13 mouse cellular contexts compared by ENCODE assay signal in the genomic region with DNA sequence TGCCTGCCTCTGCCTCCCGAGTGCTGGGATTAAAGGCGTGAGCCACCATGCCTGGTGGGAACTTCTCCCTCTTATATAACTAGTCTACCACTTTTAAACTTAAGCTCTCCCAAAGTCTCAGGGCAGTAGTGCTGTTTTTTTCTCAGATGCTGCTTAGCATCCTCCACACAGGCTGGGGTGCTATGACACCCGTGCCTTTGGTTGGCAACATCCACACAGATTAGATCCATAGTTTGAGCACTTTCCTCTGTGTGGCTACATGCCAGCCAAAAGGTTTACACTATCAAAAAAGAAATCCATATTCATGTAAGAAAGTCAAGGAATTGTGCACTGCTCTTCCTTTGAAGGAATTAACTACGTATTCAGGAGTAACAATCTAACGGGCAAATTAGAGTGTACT.
"Had no signal": no experiment of that assay in that cellular context is flagged by ENCODE, and none has a peak within 500 bp of the region (broad histone marks: within the 10 kb centered on the region; RNA-seq: fewer than 3 reads in every experiment).

No protein-coding gene starts in this region.

- ATAC-seq: intestine, embryonic 15.5 days; liver, embryonic 12.5 days; midbrain, embryonic 15.5 days had no signal

- DNase-seq: kidney, adult 18-20 months; kidney, adult 9 months; kidney, postnatal 14 days; kidney, postnatal 4 days; liver; lung, adult 18-20 months; lung, postnatal 10 days; spleen, adult 18-20 months; thymus, adult 18-20 months; thymus, postnatal 36 days had no signal
